Comparison of ENCODE assay signal across 8 mouse cellular contexts in genomic region chr9:22467371-22468169, GRCm38 (mm10). TPM values are rescaled to one million over a fixed set of nuclear protein-coding genes. Genes with fewer than 3 reads are reported as not detected.
DNase-seq lines count a peak whose midpoint lies in the region; ATAC-seq and TF ChIP-seq lines count a peak whose summit lies in the region.

No protein-coding gene starts in this region.

- DNase-seq in heart, adult 11 months, result peak; percentile 93
- DNase-seq in heart, postnatal 25 days (ENCODE audit: low spot score), result no peak
- DNase-seq in hindbrain, embryonic 11.5 days (ENCODE audit: low spot score), result peak; percentile 65
- peak; percentile 39 to 48 for DNase-seq in left cerebral cortex, postnatal 25 days (ENCODE audit: low spot score in 2 of 2)
- peak; percentile 37 to 39 for DNase-seq in spleen, adult 2 months (ENCODE audit: low read depth in 1 of 2, low spot score in 2 of 2)

- H3K9me3 ChIP-seq in erythroblast, embryonic 14.5 days (ENCODE audit: control insufficient read depth, low read length), result no peaks in the 10 kb centered on the region
- no peaks in the 10 kb centered on the region for H3K9me3 ChIP-seq in hindbrain, embryonic 11.5 days (ENCODE audit: control insufficient read depth, low read length)

- peak overlapping the region; percentile 74 for H3K9ac ChIP-seq in hindbrain, embryonic 11.5 days (ENCODE audit: low read depth, low read length)

- peak overlapping the region; percentile 80 for H3K4me3 ChIP-seq in bone marrow macrophage, adult 2 months (ENCODE audit: insufficient read depth, low read length)
- H3K4me3 ChIP-seq in erythroblast, embryonic 14.5 days (replicated peaks), result peak overlapping the region; percentile 90
- peak overlapping the region; percentile 84 for H3K4me3 ChIP-seq in hindbrain, embryonic 11.5 days (ENCODE audit: low read depth, low read length)
- peak overlapping the region; percentile 90 for H3K4me3 ChIP-seq in spleen, adult 2 months (ENCODE audit: extremely low read depth, insufficient read depth, insufficient read length)

- H3K27me3 ChIP-seq in erythroblast, embryonic 14.5 days (ENCODE audit: control insufficient read depth), result no peaks in the 10 kb centered on the region
- no peaks in the 10 kb centered on the region for H3K27me3 ChIP-seq in hindbrain, embryonic 11.5 days (ENCODE audit: control insufficient read depth, insufficient read depth, low read length)
- H3K27me3 ChIP-seq in spleen, adult 2 months (ENCODE audit: control insufficient read depth, insufficient read depth, low read length), result no peaks in the 10 kb centered on the region

- peak overlapping the region; percentile 71 for H3K4me2 ChIP-seq in hindbrain, embryonic 11.5 days (replicated peaks; ENCODE audit: low read depth, low read length)

- H3K4me1 ChIP-seq in bone marrow macrophage, adult 2 months (ENCODE audit: control insufficient read depth, insufficient read depth, low read length), result no peaks in the 10 kb centered on the region
- H3K4me1 ChIP-seq in erythroblast, embryonic 14.5 days (ENCODE audit: control insufficient read depth), result peaks cover 28% of the 10 kb centered on the region
- no peaks in the 10 kb centered on the region for H3K4me1 ChIP-seq in hindbrain, embryonic 11.5 days (replicated peaks; ENCODE audit: control insufficient read depth, insufficient read depth, low read length)
- H3K4me1 ChIP-seq in spleen, adult 2 months (ENCODE audit: control insufficient read depth, insufficient read depth, insufficient read length), result peaks cover 2% of the 10 kb centered on the region; the same call in 1 of the 2 replicates

- TF ChIP-seq POLR2A in bone marrow macrophage, adult 2 months (IDR thresholded peaks at IDR 0.05; ENCODE audit: borderline replicate concordance, low read depth, low read length), result no peak
- no peak for TF ChIP-seq POLR2A in spleen, adult 2 months (IDR thresholded peaks at IDR 0.05; ENCODE audit: low read depth, low read length)

- intact Hi-C loops in heart, postnatal 25 days (cut with DNase I), result no loop called here
- intact Hi-C loops in left cerebral cortex, postnatal 25 days (cut with DNase I), result no loop called here

- H3K36me3 ChIP-seq in erythroblast, embryonic 14.5 days (ENCODE audit: control insufficient read depth), result peaks cover 24% of the 10 kb centered on the region
- H3K36me3 ChIP-seq in hindbrain, embryonic 11.5 days (ENCODE audit: control insufficient read depth, insufficient read depth, low read length), result no peaks in the 10 kb centered on the region
- peaks cover 3% of the 10 kb centered on the region; the same call in 1 of the 2 replicates for H3K36me3 ChIP-seq in spleen, adult 2 months (ENCODE audit: control insufficient read depth, insufficient read depth, low read length)

- peak; percentile 80 for ATAC-seq in hindbrain, embryonic 11.5 days (ENCODE audit: low FRiP score)
- peak; percentile 63 for ATAC-seq in megakaryocyte progenitor cell, adult 5-6 weeks (replicated peaks; ENCODE audit: poor library complexity)

- WGBS in hindbrain, embryonic 11.5 days, result 3% methylated on average over 58 of the region's 73 CpGs
- WGBS in spleen, adult 2 months, result under 1% methylated on average over 73 of the region's 73 CpGs

- no peak for TF ChIP-seq CTCF in bone marrow macrophage, adult 2 months (IDR thresholded peaks at IDR 0.05; ENCODE audit: low read depth, low read length)
- TF ChIP-seq CTCF in spleen, adult 2 months (IDR thresholded peaks at IDR 0.05; ENCODE audit: extremely low read depth, insufficient read depth, insufficient read length, insufficient replicate concordance), result no peak

- peak overlapping the region; percentile 14; the same call in 1 of the 2 replicates for H3K27ac ChIP-seq in bone marrow macrophage, adult 2 months (ENCODE audit: insufficient read depth, low read depth, low read length)
- peak overlapping the region; percentile 79 for H3K27ac ChIP-seq in hindbrain, embryonic 11.5 days (ENCODE audit: low read depth, low read length)
- peak overlapping the region; percentile 91 for H3K27ac ChIP-seq in spleen, adult 2 months (ENCODE audit: insufficient read depth, low read length)

RNA-seq across cellular contexts. Expression of gene Rp9, which starts 2.0 kb away (rescaled TPM):
- total RNA-seq in heart, postnatal 25 days (2021), result 10 to 100 TPM; 40.5 to 43.8 TPM
- 65.4 and 89.1 TPM in 2 replicates for polyA plus RNA-seq in bone marrow macrophage, adult 2 months (2012; ENCODE audit: insufficient read depth, insufficient read length, missing spikeins)
- 2.9 and 3.1 TPM in 2 replicates for polyA plus RNA-seq in erythroblast, embryonic 14.5 days (2012)
- polyA plus RNA-seq in hindbrain, embryonic 11.5 days (2014; fragmentation: Nextera tagmentation; extraction: Ambion mirVana), result 53.9 and 56.0 TPM in 2 replicates
- total RNA-seq in left cerebral cortex, postnatal 25 days (2021), result 10 to 100 TPM; 40.0 to 40.1 TPM
- total RNA-seq in megakaryocyte progenitor cell, adult 5-6 weeks (2015), result 129 and 142 TPM in 2 replicates
- total RNA-seq in megakaryocyte progenitor cell, adult 5-6 weeks (2017), result 178 and 208 TPM in 2 replicates
- polyA plus RNA-seq in spleen, adult 2 months (2012; rRNA removed), result 64.8 and 122 TPM in 2 replicates

RNA-seq across cellular contexts. Expression of gene Bbs9, which starts 7.9 kb away (rescaled TPM):
- 10 to 100 TPM; 10.5 to 14.7 TPM for total RNA-seq in heart, postnatal 25 days (2021)
- polyA plus RNA-seq in bone marrow macrophage, adult 2 months (2012; ENCODE audit: insufficient read depth, insufficient read length, missing spikeins), result 13.4 and 14.5 TPM in 2 replicates
- 0.03 TPM in 1 of 2 replicates, not detected in the other for polyA plus RNA-seq in erythroblast, embryonic 14.5 days (2012)
- 16.9 and 17.7 TPM in 2 replicates for polyA plus RNA-seq in hindbrain, embryonic 11.5 days (2014; fragmentation: Nextera tagmentation; extraction: Ambion mirVana)
- total RNA-seq in left cerebral cortex, postnatal 25 days (2021), result 10 to 100 TPM; 27.8 to 28.6 TPM
- total RNA-seq in megakaryocyte progenitor cell, adult 5-6 weeks (2015), result 16.9 and 20.8 TPM in 2 replicates
- total RNA-seq in megakaryocyte progenitor cell, adult 5-6 weeks (2017), result 18.9 and 21.3 TPM in 2 replicates
- polyA plus RNA-seq in spleen, adult 2 months (2012; rRNA removed), result 11.5 and 13.7 TPM in 2 replicates

RNA-seq across cellular contexts. Expression of gene Gm17545, which starts 13.5 kb away (rescaled TPM):
- not detected for total RNA-seq in heart, postnatal 25 days (2021)
- polyA plus RNA-seq in bone marrow macrophage, adult 2 months (2012; ENCODE audit: insufficient read depth, insufficient read length, missing spikeins), result not detected in 2 replicates
- polyA plus RNA-seq in erythroblast, embryonic 14.5 days (2012), result not detected in 2 replicates
- not detected in 2 replicates for polyA plus RNA-seq in hindbrain, embryonic 11.5 days (2014; fragmentation: Nextera tagmentation; extraction: Ambion mirVana)
- not detected for total RNA-seq in left cerebral cortex, postnatal 25 days (2021)
- total RNA-seq in megakaryocyte progenitor cell, adult 5-6 weeks (2015), result not detected in 2 replicates
- total RNA-seq in megakaryocyte progenitor cell, adult 5-6 weeks (2017), result not detected in 2 replicates
- not detected in 2 replicates for polyA plus RNA-seq in spleen, adult 2 months (2012; rRNA removed)

RNA-seq across cellular contexts. Expression of gene 9530077C05Rik, which starts 56.3 kb away (rescaled TPM):
- under 1 TPM; 0.70 to 0.92 TPM for total RNA-seq in heart, postnatal 25 days (2021)
- polyA plus RNA-seq in bone marrow macrophage, adult 2 months (2012; ENCODE audit: insufficient read depth, insufficient read length, missing spikeins), result 0.13 TPM in 1 of 2 replicates, not detected in the other
- polyA plus RNA-seq in erythroblast, embryonic 14.5 days (2012), result 0.07 and 0.16 TPM in 2 replicates
- polyA plus RNA-seq in hindbrain, embryonic 11.5 days (2014; fragmentation: Nextera tagmentation; extraction: Ambion mirVana), result 9.3 and 9.8 TPM in 2 replicates
- total RNA-seq in left cerebral cortex, postnatal 25 days (2021), result 1 to 10 TPM; 7.4 to 8.4 TPM
- total RNA-seq in megakaryocyte progenitor cell, adult 5-6 weeks (2015), result 2.1 and 2.5 TPM in 2 replicates
- total RNA-seq in megakaryocyte progenitor cell, adult 5-6 weeks (2017), result 2.2 and 5.4 TPM in 2 replicates
- polyA plus RNA-seq in spleen, adult 2 months (2012; rRNA removed), result 0.21 and 0.36 TPM in 2 replicates

Comparison
In these comparisons a context has a peak if more than half of its experiments do, and no peak if none do; other contexts are left out.
1. H3K27ac ChIP-seq: peak in every context shown above with its lines; median percentile 91 in spleen, adult 2 months; 79 in hindbrain, embryonic 11.5 days; 14 in bone marrow macrophage, adult 2 months.
2. RNA of gene Rp9, which starts 2.0 kb away (polyA plus RNA-seq): 65.4 to 89.1 TPM in bone marrow macrophage, adult 2 months, 64.8 to 122 TPM in spleen, adult 2 months and 53.9 to 56.0 TPM in hindbrain, embryonic 11.5 days; 2.9 to 3.1 TPM in erythroblast, embryonic 14.5 days; every median in the first group is over 10 times any median in the second.
3. RNA of gene Bbs9, which starts 7.9 kb away (polyA plus RNA-seq): 16.9 to 17.7 TPM in hindbrain, embryonic 11.5 days, 13.4 to 14.5 TPM in bone marrow macrophage, adult 2 months and 11.5 to 13.7 TPM in spleen, adult 2 months; 0.03 TPM in erythroblast, embryonic 14.5 days; every median in the first group is over 10 times any median in the second.
4. Peak in every context shown above with its lines, with median percentiles within 50 percentile points of each other: H3K4me3 ChIP-seq.